Mouse (Mus musculus) layer of hippocampus, postnatal 36 days (tissue): Measurements from ENCODE around the gene Ube2j2. TPM values are rescaled to one million over a fixed set of nuclear protein-coding genes. Genes with fewer than 3 reads are reported as not detected.

Experiments
- DNase-seq, 2 experiments: peaks; one replicate each; pipeline ENCODE4 v3.0.0; 2022
- total RNA-seq, 2 experiments: library from RNA; stranded (reverse); gene quantifications; 2 replicates each; pipeline ENCODE4 v1.2.3; 2021

The Ube2j2 gene
- total RNA-seq: 10 to 100 TPM; 66.2 to 74.1 TPM

GRCm38 (mm10) chr4:155943534-155944249, at the start of gene Ube2j2:
TSS of gene Ube2j2 (plus strand) at chr4:155943831.
- DNase-seq: peak; percentile 98

DNA sequence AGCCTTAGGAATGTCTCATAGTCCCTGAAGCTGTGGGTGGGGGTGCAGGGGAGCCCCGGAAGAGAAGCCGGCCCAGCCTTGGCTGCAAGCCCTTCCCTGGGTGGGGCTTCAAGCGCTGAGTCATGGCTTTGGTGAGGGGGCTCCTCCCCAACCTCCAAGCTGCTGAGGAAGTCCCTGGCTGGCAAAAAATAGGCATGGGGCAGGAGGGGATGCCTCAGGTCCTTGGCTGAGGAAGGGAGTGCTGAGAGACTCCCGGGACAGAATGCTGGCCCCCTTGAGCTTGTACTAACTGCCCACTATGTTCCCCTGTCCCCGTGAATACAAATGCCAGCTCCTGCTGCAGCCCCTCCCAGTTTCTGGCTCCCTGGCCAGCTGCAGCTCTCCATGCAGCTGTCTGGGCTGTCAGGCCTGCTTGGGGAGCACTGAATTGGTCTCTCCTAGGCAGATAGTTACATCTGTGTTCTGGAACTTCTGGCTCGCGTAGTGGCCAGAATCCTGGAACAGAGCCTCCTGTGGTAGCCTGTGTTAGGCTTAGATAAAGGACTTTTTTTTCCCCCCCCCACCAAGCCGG, 49.2 kb upstream of the Ube2j2 start:
- DNase-seq: peak; percentile 76 to 79

DNA sequence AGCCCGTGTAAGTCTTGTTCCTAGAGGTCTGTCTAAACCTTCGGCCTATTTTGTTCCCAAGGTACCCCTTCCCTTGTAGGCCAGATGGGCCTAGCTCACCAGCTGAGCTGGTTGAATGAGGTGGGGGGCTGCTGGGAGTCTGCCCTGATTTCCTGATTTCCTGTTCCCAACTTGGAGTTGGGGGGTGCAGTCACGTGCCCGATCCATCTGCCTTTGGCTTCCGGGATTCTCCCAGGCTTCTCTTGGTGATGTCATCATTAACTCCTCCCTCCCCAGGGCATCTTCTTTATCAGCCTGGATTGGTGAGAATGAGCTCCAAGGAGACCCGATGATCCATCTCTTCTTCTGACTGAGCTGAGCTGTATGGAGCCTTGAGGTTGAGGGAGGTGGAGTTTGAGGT, 48.4 kb upstream of the Ube2j2 start:
- DNase-seq: peak; percentile 72 to 79

DNA sequence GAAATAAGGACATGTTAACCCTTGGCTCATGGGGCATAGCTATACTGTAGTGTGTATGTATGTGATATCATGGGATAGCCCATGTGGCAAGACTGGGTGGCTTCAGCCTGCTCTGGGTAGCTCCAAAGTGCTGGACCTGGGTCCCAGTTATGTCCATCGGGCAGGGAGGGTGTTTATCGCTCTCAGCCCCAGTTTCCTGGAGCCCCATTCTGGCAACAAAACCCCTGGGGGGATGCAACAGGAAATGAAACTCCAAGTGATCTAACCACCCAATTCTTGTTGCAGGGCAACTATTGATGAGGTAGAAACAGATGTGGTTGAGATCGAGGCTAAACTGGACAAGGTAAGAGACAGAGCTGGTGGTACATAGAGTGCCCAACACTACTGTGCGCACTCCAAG, 47.8 kb upstream of the Ube2j2 start:
- peak in 1 of 2 experiments; percentile 3 for DNase-seq

DNA sequence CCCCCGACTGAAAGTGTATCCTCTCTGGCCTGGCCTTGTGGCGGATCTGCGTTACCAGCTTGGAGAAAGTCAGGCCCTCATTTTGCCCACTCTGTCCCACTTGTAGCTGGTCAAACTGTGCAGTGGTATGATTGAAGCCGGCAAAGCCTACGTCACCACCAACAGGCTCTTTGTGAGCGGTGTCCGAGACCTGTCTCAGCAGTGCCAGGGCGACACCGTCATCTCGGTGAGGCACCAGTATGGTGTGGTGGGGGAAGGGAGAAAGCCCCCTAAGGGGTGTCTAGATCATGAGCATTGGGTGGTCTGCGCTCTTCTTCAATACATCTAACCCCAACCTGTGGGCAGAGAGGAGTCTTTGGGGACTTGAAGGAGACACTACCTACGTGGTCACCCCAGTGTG, 47.2 kb upstream of the Ube2j2 start:
- DNase-seq: no peak

DNA sequence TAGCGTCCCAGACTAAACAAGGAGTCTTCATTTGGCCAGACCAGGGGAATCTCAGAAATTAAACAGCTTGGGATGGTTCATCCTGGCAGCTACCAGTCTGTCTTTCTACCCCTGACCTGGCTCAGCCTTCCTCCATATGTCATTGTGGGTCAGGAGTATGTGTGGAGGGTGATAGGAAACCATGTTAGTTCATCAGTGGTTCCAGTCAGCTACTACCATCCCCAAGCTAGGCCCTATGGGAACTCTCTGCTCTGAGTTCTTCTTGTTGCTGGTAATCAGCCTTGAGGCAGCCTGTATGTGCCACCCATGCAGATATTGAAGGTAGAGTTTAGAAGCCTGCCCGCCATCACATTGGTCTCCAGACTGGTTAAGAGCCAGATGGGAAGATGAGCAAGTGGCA, 45.3 kb upstream of the Ube2j2 start:
- no peak for DNase-seq

- DNase-seq: peak in 1 of 2 experiments; percentile 1
These were observed 44.3 kb upstream of the Ube2j2 start for GRCm38 (mm10) chr4:155899355-155899754.

- peak; percentile 52 to 53 for DNase-seq
These were observed 42.4 kb upstream of the Ube2j2 start for GRCm38 (mm10) chr4:155901205-155901604.

GRCm38 (mm10) chr4:155903246-155903645, 40.4 kb upstream of the Ube2j2 start:
- DNase-seq: no peak

DNA sequence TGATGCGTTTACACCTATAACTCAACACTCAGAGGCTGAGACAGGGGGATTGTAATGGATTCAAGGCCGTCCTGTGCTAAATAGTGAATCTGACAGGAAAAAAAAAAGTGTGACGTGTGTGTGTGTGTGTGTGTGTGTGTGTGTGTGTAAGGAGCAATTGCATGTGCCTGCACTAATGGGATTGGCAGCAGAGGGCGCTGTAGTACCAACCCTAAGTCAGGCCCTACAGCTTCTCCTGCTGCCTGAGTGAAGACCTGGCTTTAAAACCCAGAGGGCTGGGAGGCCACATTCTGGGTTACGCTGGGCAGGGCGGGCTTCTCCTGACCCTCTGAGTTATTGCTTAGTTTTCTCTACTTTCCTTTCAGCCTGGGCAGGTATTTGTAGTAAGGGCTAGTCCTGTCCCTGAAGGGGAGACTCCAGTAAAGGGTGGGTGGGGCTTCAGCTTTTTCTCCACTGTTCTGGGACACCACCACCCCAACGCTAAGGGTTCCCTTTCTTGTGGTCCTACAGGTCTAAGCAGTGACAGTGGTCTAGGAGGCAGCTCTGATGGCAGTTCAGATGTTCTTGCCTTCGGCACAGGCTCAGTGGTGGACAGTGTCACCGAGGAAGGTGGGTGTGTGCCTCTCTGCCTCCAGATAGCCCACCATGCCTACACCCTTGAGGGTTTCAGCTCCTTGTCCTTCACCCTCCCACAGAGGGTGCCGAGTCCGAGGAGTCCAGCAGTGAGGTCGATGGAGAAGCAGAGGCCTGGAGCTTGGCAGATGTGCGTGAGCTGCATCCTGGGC, 39.1 kb upstream of the Ube2j2 start:
- peak; percentile 1 to 5 for DNase-seq

DNA sequence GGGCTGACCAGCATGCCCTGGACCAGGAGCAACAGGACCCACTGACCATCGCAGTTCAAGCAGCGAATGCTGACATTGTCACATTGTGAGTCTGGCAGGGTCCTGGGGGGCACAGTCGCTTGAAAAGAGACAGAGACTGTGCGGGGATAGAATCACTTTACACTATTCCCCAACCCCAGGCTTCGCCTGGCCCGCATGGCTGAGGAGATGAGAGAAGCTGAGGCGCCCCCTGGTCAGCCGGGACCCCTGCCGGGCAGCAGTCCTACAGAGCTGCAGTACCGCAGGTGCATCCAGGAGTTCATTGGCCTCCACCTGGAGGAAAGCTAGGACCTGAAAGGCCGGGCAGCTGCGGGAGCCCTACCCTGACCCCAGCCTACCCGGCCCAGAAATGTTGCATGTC, 38.0 kb upstream of the Ube2j2 start:
- peak in 1 of 2 experiments; percentile 2 for DNase-seq

DNA sequence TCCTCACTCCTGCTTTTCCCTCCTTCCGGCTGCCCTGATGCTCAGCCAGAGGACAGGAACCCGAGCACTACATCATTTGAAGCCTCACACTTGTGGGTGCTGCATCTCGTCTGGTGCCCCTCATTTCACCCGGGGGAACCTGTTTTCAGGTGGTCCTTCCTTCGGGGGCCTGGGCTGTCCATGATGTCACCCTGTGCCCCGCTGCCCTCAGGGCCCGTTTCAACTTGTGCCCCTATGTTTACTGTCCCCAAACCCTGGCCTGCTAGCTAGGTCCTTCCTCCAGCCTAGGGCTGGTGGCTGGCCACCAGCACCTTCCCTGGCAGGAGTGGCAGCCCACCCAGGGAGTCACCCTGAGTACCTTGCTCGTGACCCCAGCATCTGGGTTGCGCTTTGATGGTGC, 37.5 kb upstream of the Ube2j2 start:
- DNase-seq: peak in 1 of 2 experiments; percentile 1

DNA sequence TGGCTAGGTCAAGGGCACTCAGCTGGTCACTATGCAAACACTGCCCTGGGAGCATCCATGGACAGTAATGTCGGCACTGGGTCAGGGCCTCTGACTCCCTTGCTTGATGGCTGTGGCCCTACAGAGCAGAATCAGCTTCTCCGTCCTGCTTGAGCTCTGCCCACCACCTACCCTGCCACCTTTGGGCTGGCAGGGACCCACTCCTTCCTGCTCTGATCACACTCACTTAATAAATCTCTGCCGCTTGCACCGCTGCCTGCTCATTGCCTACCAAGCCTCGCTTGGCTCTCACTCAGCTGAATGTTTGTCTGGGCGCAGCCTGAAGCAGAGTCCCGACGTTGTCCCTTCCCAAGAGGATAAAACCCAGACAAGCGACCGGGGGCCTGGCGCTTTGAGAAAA, 36.6 kb upstream of the Ube2j2 start:
- peak; percentile 0 to 2 for DNase-seq

DNA sequence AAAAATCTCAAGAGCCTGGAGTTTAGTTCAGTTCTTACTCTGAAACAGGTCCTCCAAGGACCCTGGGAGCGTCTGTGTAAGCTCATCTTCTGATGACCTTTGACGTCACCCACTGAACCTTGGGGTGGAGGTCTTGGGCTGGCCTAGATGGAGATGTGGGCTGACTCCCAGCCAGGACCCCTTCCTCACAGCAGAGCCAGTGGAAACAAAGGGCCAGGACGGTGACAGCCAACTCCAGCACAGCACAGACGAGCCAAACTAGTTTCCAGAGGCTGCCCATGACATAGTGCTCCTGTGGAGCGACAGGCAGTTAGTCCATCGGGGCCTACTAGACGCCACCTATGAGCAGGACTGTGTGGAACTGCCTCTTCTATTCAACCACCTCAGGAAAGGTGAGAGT, 35.4 kb upstream of the Ube2j2 start:
- DNase-seq: peak; percentile 1 to 2

- DNase-seq: peak; percentile 0 to 1
These were observed 34.9 kb upstream of the Ube2j2 start for GRCm38 (mm10) chr4:155908751-155909150.

GRCm38 (mm10) chr4:155932031-155932430, 11.6 kb upstream of the Ube2j2 start:
- no peak for DNase-seq

DNA sequence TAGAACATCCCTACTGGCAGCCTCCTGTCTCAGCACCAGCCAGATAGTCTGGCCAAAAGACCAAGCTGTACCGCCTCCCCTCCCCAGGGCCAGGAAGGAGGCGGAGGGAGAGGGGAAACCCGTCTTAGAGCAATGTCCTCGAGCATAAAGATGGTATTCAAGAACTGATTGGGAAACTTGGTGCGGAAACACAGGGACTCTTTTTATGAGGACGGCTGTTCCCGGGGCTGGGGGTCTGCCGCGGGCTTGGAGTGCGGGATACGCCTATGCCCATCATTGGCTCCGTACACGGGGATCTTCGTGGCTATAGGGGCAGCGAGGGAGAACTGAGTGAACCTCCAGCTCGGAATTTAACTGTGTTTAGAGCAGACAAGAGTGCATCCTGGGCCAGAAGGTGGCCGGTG, 580 bp upstream of the Ube2j2 start:
- peak; percentile 45 to 58 for DNase-seq

GRCm38 (mm10) chr4:155944271-155944670, 640 bp downstream of the Ube2j2 start:
- DNase-seq: no peak

- no peak for DNase-seq
These were observed 3.5 kb downstream of the Ube2j2 start for GRCm38 (mm10) chr4:155947094-155947493.

- no peak for DNase-seq
These were observed 11.9 kb downstream of the Ube2j2 start for GRCm38 (mm10) chr4:155955491-155955890.

- peak; percentile 59 to 61 for DNase-seq
These were observed 15.6 kb downstream of the Ube2j2 start for GRCm38 (mm10) chr4:155959275-155959674.

- peak in 1 of 2 experiments; percentile 38 for DNase-seq
These were observed 18.7 kb downstream of the Ube2j2 start, which contains the start of gene C1qtnf12 for GRCm38 (mm10) chr4:155962167-155962971. TSS of gene C1qtnf12 (plus strand) at chr4:155962318.
